Mouse (Mus musculus): ENCODE data around the gene Abca1. TPM values are rescaled to one million over a fixed set of nuclear protein-coding genes. Genes with fewer than 3 reads are reported as not detected.

The Abca1 gene
- polyA plus RNA-seq, 1 experiment from 2014 or later = 9.3 TPM

DNA sequence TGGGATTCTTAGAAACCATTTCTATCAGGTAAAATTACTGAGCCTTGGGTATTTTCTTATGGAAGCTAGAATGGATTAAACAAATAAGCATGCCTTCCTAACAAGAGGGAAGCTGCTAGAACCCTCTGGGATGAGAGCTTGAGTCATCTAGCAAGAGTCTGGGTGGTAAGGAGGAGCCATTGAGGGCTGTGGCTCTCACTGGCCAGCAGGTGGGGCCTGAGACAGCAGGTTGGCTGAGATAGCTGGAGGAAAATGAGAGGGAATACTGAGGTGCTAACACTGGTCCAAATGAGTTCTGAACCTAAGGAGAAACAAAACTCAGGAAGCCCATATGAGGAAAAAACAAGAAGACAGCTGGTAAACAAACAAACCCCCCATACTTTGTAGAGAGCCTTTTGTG is 42.1 kb downstream of the Abca1 start:
- Histone ChIP-seq H3K9me3 (replicated peaks) (no peaks in the 10 kb centered on the region), H3K27ac (no peak overlapping the region), H3K27me3 (no peaks in the 10 kb centered on the region), H3K9ac (no peak overlapping the region), H3K4me3 (no peak overlapping the region), H3K36me3 (no peaks in the 10 kb centered on the region), H3K4me1 (peaks cover 11% of the 10 kb centered on the region), H3K4me2 (replicated peaks) (no peak overlapping the region)
- ATAC-seq (ENCODE audit: low FRiP score) = no peak

DNA sequence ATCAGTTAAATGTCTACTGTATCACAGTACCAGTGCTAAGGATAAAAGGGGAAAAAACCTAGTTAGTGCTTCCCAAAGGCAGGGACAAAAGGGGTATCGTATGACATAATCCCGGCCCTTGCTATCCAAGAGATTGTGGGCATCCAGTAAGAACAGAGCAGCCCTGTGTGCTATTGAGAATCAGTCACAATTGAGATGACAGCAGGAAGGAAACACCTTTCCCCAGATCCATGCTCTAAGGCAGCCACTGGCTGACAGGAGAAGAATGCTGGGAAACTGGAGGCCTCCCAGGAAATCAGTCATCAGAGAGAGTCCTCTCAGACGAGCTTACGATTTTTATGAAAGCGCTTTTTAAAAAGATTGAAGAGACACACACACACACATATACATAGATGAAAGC is 42.6 kb downstream of the Abca1 start:
- Histone ChIP-seq H3K36me3 (no peaks in the 10 kb centered on the region), H3K9ac (no peak overlapping the region), H3K27ac (no peak overlapping the region), H3K4me2 (replicated peaks) (no peak overlapping the region), H3K4me3 (no peak overlapping the region), H3K4me1 (peaks cover 11% of the 10 kb centered on the region), H3K27me3 (no peaks in the 10 kb centered on the region), H3K9me3 (replicated peaks) (no peaks in the 10 kb centered on the region)
- WGBS = 67% methylated on average over 5 of the region's 5 CpGs
- no peak for ATAC-seq (ENCODE audit: low FRiP score)

GRCm38 (mm10) chr4:53115866-53116265 is 43.8 kb downstream of the Abca1 start:
- H3K9me3 ChIP-seq (replicated peaks) = no peaks in the 10 kb centered on the region
- H3K27ac ChIP-seq = no peak overlapping the region
- no peaks in the 10 kb centered on the region for H3K36me3 ChIP-seq
- H3K27me3 ChIP-seq = no peaks in the 10 kb centered on the region
- peaks cover 11% of the 10 kb centered on the region for H3K4me1 ChIP-seq
- 21% methylated on average over 3 of the region's 5 CpGs for WGBS
- no peak for ATAC-seq (ENCODE audit: low FRiP score)
- H3K4me2 ChIP-seq (replicated peaks) = no peak overlapping the region
- no peak overlapping the region for H3K4me3 ChIP-seq
- H3K9ac ChIP-seq = no peak overlapping the region

DNA sequence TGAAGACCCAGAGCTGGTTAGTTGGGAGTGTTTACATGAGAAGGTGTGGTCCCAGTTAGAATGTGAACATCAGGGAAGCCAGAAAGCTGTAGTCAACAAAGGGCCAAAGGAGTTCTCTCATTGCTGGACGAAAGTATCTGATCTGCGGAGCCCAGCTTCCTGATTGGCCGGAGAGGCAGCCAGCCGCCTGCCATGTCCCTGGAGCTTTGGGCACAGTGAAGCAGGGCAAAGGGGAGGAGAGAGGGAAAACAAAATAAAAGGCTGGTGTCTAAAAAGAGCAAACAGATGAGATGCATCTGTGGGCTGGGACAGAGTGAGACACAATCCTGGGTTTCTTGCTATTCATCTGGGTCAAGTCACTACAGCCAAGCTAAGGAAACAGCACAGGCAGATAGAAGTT is 44.3 kb downstream of the Abca1 start:
- Histone ChIP-seq H3K4me2 (replicated peaks) (no peak overlapping the region), H3K9ac (no peak overlapping the region), H3K27me3 (no peaks in the 10 kb centered on the region), H3K36me3 (no peaks in the 10 kb centered on the region), H3K4me3 (no peak overlapping the region), H3K27ac (no peak overlapping the region), H3K9me3 (replicated peaks) (no peaks in the 10 kb centered on the region), H3K4me1 (peaks cover 11% of the 10 kb centered on the region)
- ATAC-seq (ENCODE audit: low FRiP score) = peak; percentile 26; the same call in 1 of the 2 replicates
- WGBS = 33% methylated on average over 4 of the region's 4 CpGs

- Histone ChIP-seq H3K27me3 (no peaks in the 10 kb centered on the region), H3K27ac (no peak overlapping the region), H3K4me2 (replicated peaks) (no peak overlapping the region), H3K9ac (no peak overlapping the region), H3K36me3 (no peaks in the 10 kb centered on the region), H3K4me1 (peaks cover 17% of the 10 kb centered on the region), H3K4me3 (no peak overlapping the region), H3K9me3 (replicated peaks) (no peaks in the 10 kb centered on the region)
- no peak for ATAC-seq (ENCODE audit: low FRiP score)
- WGBS = 74% methylated on average over 4 of the region's 4 CpGs
Observed at GRCm38 (mm10) chr4:53111919-53112355, 47.8 kb downstream of the Abca1 start.

DNA sequence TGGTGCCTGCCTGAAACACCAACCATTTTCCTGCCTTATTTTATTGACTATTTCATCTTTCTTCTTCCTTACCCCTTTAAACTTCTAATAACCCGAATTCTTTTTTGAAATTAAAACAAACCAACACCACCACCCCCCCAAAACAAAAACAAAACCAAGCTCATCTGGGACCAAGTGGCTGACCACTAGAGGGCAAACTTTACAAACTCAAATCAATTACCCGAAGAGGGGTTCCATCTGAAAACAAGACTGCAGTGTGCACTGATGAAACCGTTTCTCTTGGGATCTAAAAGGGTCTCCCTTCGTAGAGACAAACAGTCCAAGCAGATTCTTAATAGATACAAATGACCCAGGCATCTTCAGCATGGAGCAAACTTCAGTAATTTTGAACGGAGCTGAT is 49.3 kb downstream of the Abca1 start:
- no peaks in the 10 kb centered on the region for H3K36me3 ChIP-seq
- H3K4me2 ChIP-seq (replicated peaks) = no peak overlapping the region
- no peak for ATAC-seq (ENCODE audit: low FRiP score)
- no peaks in the 10 kb centered on the region for H3K27me3 ChIP-seq
- peaks cover 8% of the 10 kb centered on the region; the same call in 1 of the 2 replicates for H3K4me1 ChIP-seq
- no peaks in the 10 kb centered on the region for H3K9me3 ChIP-seq (replicated peaks)
- no peak overlapping the region for H3K9ac ChIP-seq
- WGBS = 27% methylated on average over 5 of the region's 5 CpGs
- no peak overlapping the region for H3K4me3 ChIP-seq
- no peak overlapping the region for H3K27ac ChIP-seq

GRCm38 (mm10) chr4:53109381-53109928 is 50.2 kb downstream of the Abca1 start:
- Histone ChIP-seq H3K9ac (no peak overlapping the region), H3K36me3 (no peaks in the 10 kb centered on the region), H3K27ac (peak overlapping the region; percentile 57; the same call in 1 of the 2 replicates), H3K4me1 (peaks cover 7% of the 10 kb centered on the region; the same call in 1 of the 2 replicates), H3K9me3 (replicated peaks) (no peaks in the 10 kb centered on the region), H3K4me3 (no peak overlapping the region), H3K4me2 (replicated peaks) (no peak overlapping the region), H3K27me3 (no peaks in the 10 kb centered on the region)
- 0 out of 2 replicates have a peak, but pooled peaks have one; percentile 35 for ATAC-seq (ENCODE audit: low FRiP score)
- WGBS = 57% methylated on average over 9 of the region's 9 CpGs

DNA sequence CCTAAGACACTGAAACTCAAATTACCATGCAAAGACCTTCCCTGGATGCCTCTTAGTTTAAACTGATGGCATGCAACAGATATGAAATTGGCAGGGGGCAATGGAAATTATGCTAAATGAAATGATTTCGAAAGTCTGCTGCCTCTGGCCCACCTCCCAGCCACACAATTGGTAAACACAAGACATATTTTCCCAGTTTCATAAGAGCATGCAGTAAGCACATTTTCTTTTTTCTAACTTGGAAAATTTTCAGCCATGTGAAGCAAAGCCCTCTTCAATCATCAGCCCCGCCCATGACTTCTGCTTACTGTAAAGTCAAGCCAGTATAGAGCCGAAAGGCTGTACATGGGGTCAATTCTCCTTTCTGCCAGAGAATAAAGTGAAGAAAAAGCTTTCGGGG is 51.5 kb downstream of the Abca1 start:
- H3K4me3 ChIP-seq = no peak overlapping the region
- no peak for ATAC-seq (ENCODE audit: low FRiP score)
- no peak overlapping the region for H3K4me2 ChIP-seq (replicated peaks)
- H3K9me3 ChIP-seq (replicated peaks) = no peaks in the 10 kb centered on the region
- H3K4me1 ChIP-seq = peaks cover 7% of the 10 kb centered on the region; the same call in 1 of the 2 replicates
- WGBS = 84% methylated on average over 4 of the region's 4 CpGs
- H3K27ac ChIP-seq = no peak overlapping the region
- H3K36me3 ChIP-seq = no peaks in the 10 kb centered on the region
- no peak overlapping the region for H3K9ac ChIP-seq
- no peaks in the 10 kb centered on the region for H3K27me3 ChIP-seq

- ATAC-seq (ENCODE audit: low FRiP score) = no peak
- Histone ChIP-seq H3K9me3 (replicated peaks) (no peaks in the 10 kb centered on the region), H3K36me3 (no peaks in the 10 kb centered on the region), H3K4me2 (replicated peaks) (no peak overlapping the region), H3K27me3 (no peaks in the 10 kb centered on the region), H3K27ac (no peak overlapping the region), H3K9ac (no peak overlapping the region), H3K4me3 (no peak overlapping the region), H3K4me1 (peaks cover 7% of the 10 kb centered on the region; the same call in 1 of the 2 replicates)
- 92% methylated on average over 5 of the region's 5 CpGs for WGBS
Observed at GRCm38 (mm10) chr4:53106732-53107131, 53.0 kb downstream of the Abca1 start.

DNA sequence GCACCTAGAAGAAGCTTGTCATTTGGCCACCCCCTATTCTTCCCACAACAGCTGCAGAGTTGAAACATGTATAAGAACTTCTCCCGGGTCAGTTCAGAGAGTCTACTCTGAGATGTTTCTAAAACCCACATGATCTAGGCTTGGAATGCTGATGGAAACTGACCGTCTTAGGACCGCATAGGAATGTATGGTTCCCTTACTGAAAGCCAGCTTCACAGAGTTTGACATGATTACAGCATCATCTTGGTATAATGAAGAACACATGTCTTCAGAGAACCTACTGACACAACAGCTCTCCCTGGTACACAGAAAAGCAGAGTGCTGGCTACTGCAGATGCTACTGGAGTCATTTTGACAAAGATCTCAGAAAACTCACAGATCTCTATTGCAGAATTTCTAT is 53.6 kb downstream of the Abca1 start:
- Histone ChIP-seq H3K36me3 (no peaks in the 10 kb centered on the region), H3K27me3 (no peaks in the 10 kb centered on the region), H3K9me3 (replicated peaks) (no peaks in the 10 kb centered on the region), H3K4me2 (replicated peaks) (no peak overlapping the region), H3K4me1 (peaks cover 7% of the 10 kb centered on the region; the same call in 1 of the 2 replicates), H3K4me3 (no peak overlapping the region), H3K27ac (no peak overlapping the region), H3K9ac (no peak overlapping the region)
- ATAC-seq (ENCODE audit: low FRiP score) = no peak
- 76% methylated on average over 3 of the region's 3 CpGs for WGBS

DNA sequence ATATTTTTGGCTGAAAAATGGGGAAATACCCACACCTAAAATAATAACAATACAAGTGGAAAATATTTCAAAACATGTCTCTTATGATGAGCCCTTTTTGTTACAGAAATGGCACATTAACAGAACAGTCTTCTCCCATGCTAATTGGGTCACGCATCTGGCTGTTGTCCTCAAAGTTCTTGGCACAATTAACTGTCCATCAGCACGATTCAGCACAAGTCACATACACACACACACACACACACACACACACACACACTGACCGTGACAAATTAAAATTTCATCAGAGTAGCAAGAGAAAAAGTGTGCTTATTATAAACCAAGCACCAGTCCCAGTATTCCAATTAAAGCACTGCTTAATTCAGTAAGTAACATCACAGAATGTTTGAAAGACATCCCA is 55.1 kb downstream of the Abca1 start:
- H3K4me3 ChIP-seq = no peak overlapping the region
- no peak overlapping the region for H3K27ac ChIP-seq
- H3K36me3 ChIP-seq = no peaks in the 10 kb centered on the region
- peaks cover 7% of the 10 kb centered on the region; the same call in 1 of the 2 replicates for H3K4me1 ChIP-seq
- H3K9ac ChIP-seq = no peak overlapping the region
- no peaks in the 10 kb centered on the region for H3K27me3 ChIP-seq
- ATAC-seq (ENCODE audit: low FRiP score) = no peak
- no peaks in the 10 kb centered on the region for H3K9me3 ChIP-seq (replicated peaks)
- 90% methylated on average over 3 of the region's 3 CpGs for WGBS
- H3K4me2 ChIP-seq (replicated peaks) = no peak overlapping the region

- no peak overlapping the region for H3K9ac ChIP-seq
- no peaks in the 10 kb centered on the region for H3K9me3 ChIP-seq (replicated peaks)
- no peak overlapping the region for H3K4me3 ChIP-seq
- WGBS = 87% methylated on average over 7 of the region's 7 CpGs
- ATAC-seq (ENCODE audit: low FRiP score) = no peak
- no peak overlapping the region for H3K27ac ChIP-seq
- no peaks in the 10 kb centered on the region for H3K4me1 ChIP-seq
- H3K27me3 ChIP-seq = no peaks in the 10 kb centered on the region
- H3K36me3 ChIP-seq = no peaks in the 10 kb centered on the region
- H3K4me2 ChIP-seq (replicated peaks) = no peak overlapping the region
Observed at GRCm38 (mm10) chr4:53102529-53102928, 57.2 kb downstream of the Abca1 start.

GRCm38 (mm10) chr4:53101306-53101705 is 58.4 kb downstream of the Abca1 start:
- H3K27me3 ChIP-seq = no peaks in the 10 kb centered on the region
- H3K4me2 ChIP-seq (replicated peaks) = no peak overlapping the region
- H3K4me1 ChIP-seq = no peaks in the 10 kb centered on the region
- H3K27ac ChIP-seq = no peak overlapping the region
- no peaks in the 10 kb centered on the region for H3K36me3 ChIP-seq
- H3K9ac ChIP-seq = no peak overlapping the region
- H3K4me3 ChIP-seq = no peak overlapping the region
- WGBS = 74% methylated on average over 5 of the region's 5 CpGs
- no peaks in the 10 kb centered on the region for H3K9me3 ChIP-seq (replicated peaks)
- ATAC-seq (ENCODE audit: low FRiP score) = no peak
